In the genomic region with DNA sequence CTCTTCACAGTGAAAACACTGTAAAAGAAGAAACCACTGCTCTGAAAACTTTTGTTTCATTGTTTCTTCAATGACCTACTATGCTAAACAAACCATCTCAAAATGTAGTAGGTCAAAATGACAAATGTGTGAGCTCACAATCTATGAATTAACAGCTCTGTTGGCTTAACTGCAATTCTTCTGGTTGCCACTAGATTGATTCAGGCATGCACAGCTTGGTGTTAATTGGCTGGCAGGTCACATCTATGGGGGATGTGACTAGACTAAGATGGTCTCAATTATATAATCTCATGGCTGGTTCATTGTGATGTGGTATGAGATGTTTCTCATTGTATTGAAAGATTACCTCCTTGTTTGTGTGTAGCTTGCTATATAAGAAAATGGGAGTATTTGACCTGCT, we compare ENCODE assay signal across 24 mouse cellular contexts.
DNase-seq lines count a peak whose midpoint lies in the region; ATAC-seq and TF ChIP-seq lines count a peak whose summit lies in the region.
"Had no signal": no experiment of that assay in that cellular context is flagged by ENCODE, and none has a peak within 500 bp of the region (broad histone marks: within the 10 kb centered on the region; RNA-seq: fewer than 3 reads in every experiment).

No protein-coding gene starts in this region.

- TF ChIP-seq CTCF in forebrain, postnatal 0 days (IDR thresholded peaks at IDR 0.05; ENCODE audit: low read depth) = peak; percentile 21
- TF ChIP-seq CTCF in left cerebral cortex, adult 2 months (IDR thresholded peaks at IDR 0.05) = peak; percentile 13

- no peaks in the 10 kb centered on the region for H3K9me3 ChIP-seq in forebrain, postnatal 0 days (ENCODE audit: low read length)
- H3K9me3 ChIP-seq in forebrain, embryonic 15.5 days = no peaks in the 10 kb centered on the region
- H3K9me3 ChIP-seq in neural tube, embryonic 15.5 days (replicated peaks) = no peaks in the 10 kb centered on the region
- H3K9me3 ChIP-seq: embryonic facial prominence, embryonic 12.5 days; embryonic facial prominence, embryonic 15.5 days; forebrain, embryonic 13.5 days; hindbrain, embryonic 13.5 days had no signal

- no peak overlapping the region for H3K4me3 ChIP-seq in forebrain, postnatal 0 days (ENCODE audit: low read depth, low read length)
- no peak overlapping the region for H3K4me3 ChIP-seq in forebrain, embryonic 15.5 days
- H3K4me3 ChIP-seq in left cerebral cortex, adult 2 months = no peak overlapping the region
- no peak overlapping the region for H3K4me3 ChIP-seq in neural tube, embryonic 15.5 days (replicated peaks)
- H3K4me3 ChIP-seq: embryonic facial prominence, embryonic 12.5 days; embryonic facial prominence, embryonic 15.5 days; forebrain, embryonic 13.5 days; gastrocnemius, adult 2 months; hindbrain, embryonic 13.5 days had no signal

- H3K9ac ChIP-seq in forebrain, postnatal 0 days = no peak overlapping the region
- H3K9ac ChIP-seq in forebrain, embryonic 15.5 days (replicated peaks) = no peak overlapping the region
- H3K9ac ChIP-seq in neural tube, embryonic 15.5 days (replicated peaks) = no peak overlapping the region
- H3K9ac ChIP-seq: embryonic facial prominence, embryonic 12.5 days; embryonic facial prominence, embryonic 15.5 days; forebrain, embryonic 13.5 days; hindbrain, embryonic 13.5 days had no signal

- no peak overlapping the region for H3K4me2 ChIP-seq in forebrain, postnatal 0 days (ENCODE audit: low read depth)
- no peak overlapping the region for H3K4me2 ChIP-seq in forebrain, embryonic 15.5 days (replicated peaks)
- no peak overlapping the region for H3K4me2 ChIP-seq in neural tube, embryonic 15.5 days
- H3K4me2 ChIP-seq: embryonic facial prominence, embryonic 12.5 days; embryonic facial prominence, embryonic 15.5 days; forebrain, embryonic 13.5 days; heart, embryonic 11.5 days; hindbrain, embryonic 13.5 days had no signal

- H3K4me1 ChIP-seq in forebrain, postnatal 0 days (ENCODE audit: insufficient read depth) = 0 out of 2 replicates have a peak, but pooled peaks cover 5% of the 10 kb centered on the region
- peaks cover 24% of the 10 kb centered on the region for H3K4me1 ChIP-seq in forebrain, embryonic 15.5 days
- H3K4me1 ChIP-seq in neural tube, embryonic 15.5 days = 0 out of 2 replicates have a peak, but pooled peaks cover 4% of the 10 kb centered on the region
- H3K4me1 ChIP-seq: hindbrain, embryonic 13.5 days had no signal

- peak; percentile 20 to 23 for DNase-seq in cerebellum, postnatal 10 days
- no peak for DNase-seq in forebrain, postnatal 0 days
- DNase-seq in left cerebral cortex, adult 2 months (ENCODE audit: extremely low spot score in 1 of 2, low spot score in 2 of 2) = no peak
- no peak for DNase-seq in left cerebral cortex, postnatal 10 days (ENCODE audit: extremely low spot score in 1 of 2, low spot score in 2 of 2)
- DNase-seq: adrenal gland, adult 2 months; adrenal gland, postnatal 14 days; cerebellum, adult 18-20 months; cerebellum, adult 9-10 months; cerebellum, postnatal 25 days; gastrocnemius, adult 2 months; gastrocnemius, postnatal 14 days; heart, adult 11 months had no signal

- no peaks in the 10 kb centered on the region for H3K36me3 ChIP-seq in forebrain, postnatal 0 days (ENCODE audit: insufficient read depth)
- H3K36me3 ChIP-seq in forebrain, embryonic 15.5 days = no peaks in the 10 kb centered on the region
- no peaks in the 10 kb centered on the region for H3K36me3 ChIP-seq in neural tube, embryonic 15.5 days
- H3K36me3 ChIP-seq: embryonic facial prominence, embryonic 12.5 days; embryonic facial prominence, embryonic 15.5 days; G1E; hindbrain, embryonic 13.5 days had no signal

- intact Hi-C loops in left cerebral cortex, adult 2 months (cut with DNase I) = no loop called here
- intact Hi-C loops in left cerebral cortex, postnatal 10 days (cut with DNase I) = no loop called here

- ATAC-seq in cerebellum, adult (ENCODE audit: insufficient number of reproducible peaks, low FRiP score, low TSS enrichment) = no peak
- no peak for ATAC-seq in forebrain, postnatal 0 days
- ATAC-seq in forebrain, embryonic 15.5 days (replicated peaks) = no peak
- ATAC-seq in neural tube, embryonic 15.5 days (ENCODE audit: low FRiP score) = no peak
- ATAC-seq: inflammation-experienced regulatory T-cells, adult 6 months; intestine, embryonic 16.5 days had no signal

- no peaks in the 10 kb centered on the region for H3K27me3 ChIP-seq in forebrain, postnatal 0 days (ENCODE audit: insufficient read depth, low read length)
- no peaks in the 10 kb centered on the region for H3K27me3 ChIP-seq in forebrain, embryonic 15.5 days
- H3K27me3 ChIP-seq in neural tube, embryonic 15.5 days (replicated peaks) = no peaks in the 10 kb centered on the region
- H3K27me3 ChIP-seq: embryonic facial prominence, embryonic 12.5 days; embryonic facial prominence, embryonic 15.5 days; forebrain, embryonic 13.5 days; hindbrain, embryonic 13.5 days; Patski had no signal

- H3K27ac ChIP-seq in forebrain, postnatal 0 days (ENCODE audit: low read depth, low read length) = no peak overlapping the region
- H3K27ac ChIP-seq in forebrain, embryonic 15.5 days (replicated peaks) = no peak overlapping the region
- no peak overlapping the region for H3K27ac ChIP-seq in left cerebral cortex, adult 2 months
- H3K27ac ChIP-seq in neural tube, embryonic 15.5 days (replicated peaks) = no peak overlapping the region
- H3K27ac ChIP-seq: embryonic facial prominence, embryonic 12.5 days; embryonic facial prominence, embryonic 15.5 days; forebrain, embryonic 13.5 days; gastrocnemius, adult 2 months; hindbrain, embryonic 13.5 days had no signal

Comparison
In these comparisons a context has a peak if more than half of its experiments do, and no peak if none do; other contexts are left out.
1. DNase-seq: peak in cerebellum, postnatal 10 days (2 of 2); none in forebrain, postnatal 0 days (single experiment), left cerebral cortex, adult 2 months (0 of 2) and left cerebral cortex, postnatal 10 days (0 of 2).